Mouse (Mus musculus) spleen, adult 2 months (tissue): ENCODE measurements around the gene Msl3. TPM values are rescaled to one million over a fixed set of nuclear protein-coding genes. Genes with fewer than 3 reads are reported as not detected.
"Not testable (repeated sequence)": the region's sequence is repeated elsewhere in the genome, so short reads cannot be mapped to it uniquely, and the experiment has no call there.

ENCODE experiments used
- DNase-seq, 2 experiments: peaks; one replicate each; pipeline versions ENCODE4 v3.0.0 to v3.0.0-alpha.2; 2012 to 2021; ENCODE audit warnings: low spot score in 2 of 2, low read depth in 1 of 2
- H3K27ac ChIP-seq: fragments of 200-500 bp; 2 replicates; pipeline ENCODE4 v1.5.1; 2012; ENCODE audit warnings: low read length, inconsistent platforms; ENCODE audit not compliant: insufficient read depth
- H3K27me3 ChIP-seq: fragments of 200-500 bp; 2 replicates; pipeline ENCODE4 v1.6.1; 2012; ENCODE audit warnings: mild to moderate bottlenecking, moderate library complexity, low read length, inconsistent platforms; ENCODE audit not compliant: control insufficient read depth, insufficient read depth
- H3K36me3 ChIP-seq: fragments of 200-500 bp; 2 replicates; pipeline ENCODE4 v1.6.1; 2012; ENCODE audit warnings: mild to moderate bottlenecking, low read length, inconsistent platforms; ENCODE audit not compliant: control insufficient read depth, insufficient read depth
- H3K4me1 ChIP-seq: fragments of 200-500 bp; 2 replicates; pipeline ENCODE4 v1.6.1; 2011; ENCODE audit warnings: inconsistent platforms; ENCODE audit not compliant: control insufficient read depth, insufficient read depth, insufficient read length
- H3K4me3 ChIP-seq: fragments of 200-500 bp; 2 replicates; pipeline ENCODE4 v1.5.1; 2011; ENCODE audit warnings: mild to moderate bottlenecking, inconsistent platforms; ENCODE audit not compliant: insufficient read depth, insufficient read length; ENCODE audit errors: extremely low read depth
- CTCF ChIP-seq: fragments of 200-500 bp; IDR thresholded peaks from 2 replicates; pipeline ENCODE4 v1.5.1; 2011; ENCODE audit warnings: mild to moderate bottlenecking, inconsistent platforms; ENCODE audit not compliant: insufficient read depth, insufficient read length, insufficient replicate concordance; ENCODE audit errors: extremely low read depth
- POLR2A ChIP-seq: fragments of 200-500 bp; IDR thresholded peaks from 2 replicates; pipeline ENCODE4 v1.6.1; 2011; ENCODE audit warnings: low read depth, low read length, inconsistent platforms
- WGBS: fragments of 180-500 bp; shearing (Covaris S2); methylation state at CpG from one replicate; pipeline ENCODE4 v1.1.7; 2018; 5-methylcytosine and 5-hydroxymethylcytosine counted together
- polyA plus RNA-seq: library from polyadenylated mRNA; depleted of rRNA; stranded (reverse); fragments of >200 nt; gene quantifications from 2 replicates; pipeline ENCODE4 v1.2.3, GENCODE M21; 2012

Msl3 gene
- polyA plus RNA-seq, 1 experiment, result 7.8 TPM

GRCm38 (mm10) chrX:168660236-168660635 lies 13.5 kb downstream of the Msl3 start:
- Histone ChIP-seq H3K4me1 (no peaks in the 10 kb centered on the region), H3K27me3 (no peaks in the 10 kb centered on the region), H3K27ac (no peak overlapping the region), H3K4me3 (no peak overlapping the region), H3K36me3 (peaks cover 4% of the 10 kb centered on the region)
- DNase-seq, result no peak
- 74% methylated on average over 4 of the region's 4 CpGs for WGBS
- TF ChIP-seq CTCF (no peak), POLR2A (no peak)

- H3K27me3 ChIP-seq, H3K27ac ChIP-seq, H3K4me3 ChIP-seq, DNase-seq, H3K36me3 ChIP-seq, H3K4me1 ChIP-seq: not testable (repeated sequence)
- 64% methylated on average over 4 of the region's 4 CpGs for WGBS
Observed at GRCm38 (mm10) chrX:168659803-168660202, 13.9 kb downstream of the Msl3 start.

GRCm38 (mm10) chrX:168659275-168659674 lies 14.4 kb downstream of the Msl3 start:
- H3K4me3 ChIP-seq, result no peak overlapping the region
- TF ChIP-seq POLR2A (no peak), CTCF (no peak)
- H3K4me1 ChIP-seq, result no peaks in the 10 kb centered on the region
- peaks cover 1% of the 10 kb centered on the region; the same call in 1 of the 2 replicates for H3K36me3 ChIP-seq
- H3K27me3 ChIP-seq, result no peaks in the 10 kb centered on the region
- no peak overlapping the region for H3K27ac ChIP-seq
- 66% methylated on average over 3 of the region's 3 CpGs for WGBS
- DNase-seq, result no peak

- no peaks in the 10 kb centered on the region for H3K4me1 ChIP-seq
- H3K36me3 ChIP-seq, result peaks cover 1% of the 10 kb centered on the region; the same call in 1 of the 2 replicates
- H3K4me3 ChIP-seq, result no peak overlapping the region
- no peak overlapping the region for H3K27ac ChIP-seq
- no peak for DNase-seq
- 63% methylated on average over 1 of the region's 1 CpGs for WGBS
- TF ChIP-seq POLR2A (no peak), CTCF (no peak)
- no peaks in the 10 kb centered on the region for H3K27me3 ChIP-seq
Observed at GRCm38 (mm10) chrX:168657795-168658194, 15.9 kb downstream of the Msl3 start.

- DNase-seq, result no peak
- H3K4me1 ChIP-seq, result no peaks in the 10 kb centered on the region
- H3K27ac ChIP-seq, result no peak overlapping the region
- WGBS, result 63% methylated on average over 2 of the region's 2 CpGs
- no peaks in the 10 kb centered on the region for H3K27me3 ChIP-seq
- no peak for TF ChIP-seq POLR2A
- TF ChIP-seq CTCF, result no peak
- no peak overlapping the region for H3K4me3 ChIP-seq
- H3K36me3 ChIP-seq, result no peaks in the 10 kb centered on the region; the same call in 1 of the 2 replicates
Observed at GRCm38 (mm10) chrX:168649336-168649735, 24.4 kb downstream of the Msl3 start.

- TF ChIP-seq CTCF (no peak), POLR2A (no peak)
- DNase-seq, result no peak
- H3K4me1 ChIP-seq, result no peaks in the 10 kb centered on the region
- H3K27ac ChIP-seq, result no peak overlapping the region
- no peaks in the 10 kb centered on the region for H3K27me3 ChIP-seq
- 62% methylated on average over 3 of the region's 3 CpGs for WGBS
- no peak overlapping the region for H3K4me3 ChIP-seq
- H3K36me3 ChIP-seq, result no peaks in the 10 kb centered on the region
Observed at GRCm38 (mm10) chrX:168647746-168648145, 26.0 kb downstream of the Msl3 start.

GRCm38 (mm10) chrX:168643451-168643850 lies 30.2 kb downstream of the Msl3 start:
- no peak overlapping the region for H3K27ac ChIP-seq
- H3K36me3 ChIP-seq, result no peaks in the 10 kb centered on the region
- no peaks in the 10 kb centered on the region for H3K4me1 ChIP-seq
- no peak for DNase-seq
- 87% methylated on average over 1 of the region's 1 CpGs for WGBS
- H3K4me3 ChIP-seq, result no peak overlapping the region
- TF ChIP-seq POLR2A, result no peak
- TF ChIP-seq CTCF, result no peak
- H3K27me3 ChIP-seq, result no peaks in the 10 kb centered on the region
